Mouse (Mus musculus) spleen, adult 2 months (tissue): ENCODE data around the gene Cd69.

ENCODE experiments used
- CTCF ChIP-seq: fragments of 200-500 bp; IDR thresholded peaks from 2 replicates; pipeline ENCODE4 v1.5.1; 2011; ENCODE audit warnings: mild to moderate bottlenecking, inconsistent platforms; ENCODE audit not compliant: insufficient read depth, insufficient read length, insufficient replicate concordance; ENCODE audit errors: extremely low read depth
- POLR2A ChIP-seq: fragments of 200-500 bp; IDR thresholded peaks from 2 replicates; pipeline ENCODE4 v1.6.1; 2011; ENCODE audit warnings: low read depth, low read length, inconsistent platforms

GRCm38 (mm10) chr6:129233366-129233954 is 41.8 kb downstream of the Cd69 start:
- TF ChIP-seq CTCF: no peak
- TF ChIP-seq POLR2A: no peak
